Mouse (Mus musculus) natural killer cell, adult 2 months (primary cell): ENCODE data around the gene Scgb3a1.
A peak's percentile ranks its signal among the peaks of the same experiment; 100 is the strongest.

Experiments used
- DNase-seq, 2 experiments: peaks; one replicate each; pipeline ENCODE4 v3.0.0; 2022; ENCODE audit warnings: low spot score in 2 of 2

Gene Scgb3a1

GRCm38 (mm10) chr11:49658791-49659469 is 4.5 kb upstream of the Scgb3a1 start:
- peak; percentile 15 to 29 for DNase-seq

- DNase-seq = no peak
Observed at GRCm38 (mm10) chr11:49659470-49659799, 4.0 kb upstream of the Scgb3a1 start.

GRCm38 (mm10) chr11:49662292-49662780 is 1.1 kb upstream of the Scgb3a1 start:
- DNase-seq = no peak

- no peak for DNase-seq
Observed at GRCm38 (mm10) chr11:49664262-49665140, 1.1 kb downstream of the Scgb3a1 start.

GRCm38 (mm10) chr11:49665462-49665861 is 2.1 kb downstream of the Scgb3a1 start:
- no peak for DNase-seq

- DNase-seq = no peak
Observed at GRCm38 (mm10) chr11:49673433-49673832, 10.0 kb downstream of the Scgb3a1 start.

- no peak for DNase-seq
Observed at GRCm38 (mm10) chr11:49684237-49684973, 21.0 kb downstream of the Scgb3a1 start.

GRCm38 (mm10) chr11:49695013-49695412 is 31.6 kb downstream of the Scgb3a1 start:
- DNase-seq = no peak

- DNase-seq = no peak
Observed at GRCm38 (mm10) chr11:49695695-49696094, 32.3 kb downstream of the Scgb3a1 start.

GRCm38 (mm10) chr11:49696472-49696871 is 33.1 kb downstream of the Scgb3a1 start:
- peak in 1 of 2 experiments; percentile 21 for DNase-seq

GRCm38 (mm10) chr11:49697779-49698178 is 34.4 kb downstream of the Scgb3a1 start:
- no peak for DNase-seq

GRCm38 (mm10) chr11:49699079-49699478 is 35.7 kb downstream of the Scgb3a1 start:
- DNase-seq = no peak

- DNase-seq = no peak
Observed at GRCm38 (mm10) chr11:49702014-49702413, 38.6 kb downstream of the Scgb3a1 start.

- no peak for DNase-seq
Observed at GRCm38 (mm10) chr11:49704804-49705203, 41.4 kb downstream of the Scgb3a1 start.

- DNase-seq = no peak
Observed at GRCm38 (mm10) chr11:49707834-49708233, 44.4 kb downstream of the Scgb3a1 start.

- no peak for DNase-seq
Observed at GRCm38 (mm10) chr11:49710664-49711063, 47.3 kb downstream of the Scgb3a1 start.

- peak; percentile 30 to 60 for DNase-seq
Observed at GRCm38 (mm10) chr11:49711981-49712554, 48.7 kb downstream of the Scgb3a1 start.

GRCm38 (mm10) chr11:49712555-49713335 is 49.3 kb downstream of the Scgb3a1 start, which contains the start of gene Cnot6:
TSS of gene Cnot6 (minus strand) at chr11:49712723.
- peak; percentile 95 to 98 for DNase-seq

- DNase-seq = no peak
Observed at GRCm38 (mm10) chr11:49713336-49714334, 50.2 kb downstream of the Scgb3a1 start.
